Mouse (Mus musculus) hindbrain, embryonic 16.5 days (tissue): ENCODE results near the gene Gabpb2. TPM values are rescaled to one million over a fixed set of nuclear protein-coding genes. Genes with fewer than 3 reads are reported as not detected.
"Not testable (repeated sequence)": the region's sequence is repeated elsewhere in the genome, so short reads cannot be mapped to it uniquely, and the experiment has no call there.

ENCODE experiments used
- ATAC-seq: fragments of 200-750 bp; cut with Nextera tagmentation; 2 replicates; pipeline ENCODE4 v1.8.0; 2017; ENCODE audit warnings: moderate TSS enrichment, moderate library complexity
- H3K27ac ChIP-seq: fragments of 300-500 bp; sonication (generic); 2 replicates; pipeline ENCODE4 v1.5.1; 2014; ENCODE audit warnings: low read depth, mild to moderate bottlenecking, control low read depth, low read length, moderate library complexity
- H3K27me3 ChIP-seq: fragments of 300-500 bp; sonication (generic); replicated peaks from 2 replicates; pipeline ENCODE4 v1.6.1; 2014; ENCODE audit warnings: low read length; ENCODE audit not compliant: control insufficient read depth, insufficient read depth
- H3K36me3 ChIP-seq: fragments of 300-500 bp; sonication (generic); 2 replicates; pipeline ENCODE4 v1.6.1; 2014; ENCODE audit warnings: mild to moderate bottlenecking, low read length, moderate library complexity, mixed read lengths; ENCODE audit not compliant: control insufficient read depth, insufficient read depth
- H3K4me1 ChIP-seq: fragments of 300-500 bp; sonication (generic); 2 replicates; pipeline ENCODE4 v1.6.1; 2014; ENCODE audit warnings: low read depth, low read length; ENCODE audit not compliant: control insufficient read depth, insufficient read depth
- H3K4me2 ChIP-seq: fragments of 300-500 bp; sonication (generic); 2 replicates; pipeline ENCODE4 v1.6.1; 2014; ENCODE audit warnings: mild to moderate bottlenecking, low read length, control low read depth, moderate library complexity
- H3K4me3 ChIP-seq: fragments of 300-500 bp; sonication (generic); 2 replicates; pipeline ENCODE4 v1.5.1; 2014; ENCODE audit warnings: mild to moderate bottlenecking, low read length, control low read depth, moderate library complexity
- H3K9ac ChIP-seq: fragments of 300-500 bp; sonication (generic); 2 replicates; pipeline ENCODE4 v1.6.1; 2014; ENCODE audit warnings: low read depth, mild to moderate bottlenecking, control low read depth, low read length, moderate library complexity
- H3K9me3 ChIP-seq: fragments of 300-500 bp; sonication (generic); 2 replicates; pipeline ENCODE4 v1.6.1; 2014; ENCODE audit warnings: mild to moderate bottlenecking, low read length, moderate library complexity; ENCODE audit not compliant: control insufficient read depth
- WGBS: fragments of 180-500 bp; shearing (Covaris S2); extraction: QIAGEN DNeasy Blood & Tissue Kit; methylation state at CpG from one replicate; pipeline ENCODE4 v1.1.7; 2014; 5-methylcytosine and 5-hydroxymethylcytosine counted together
- microRNA-seq: library from miRNA; unstranded; fragments of <30 nt; microRNA quantifications from one replicate; pipeline ENCODE4, GENCODE M21; 2017
- polyA plus RNA-seq: library from polyadenylated mRNA; unstranded; fragments of >200 nt; fragmentation: Nextera tagmentation; extraction: Ambion mirVana; gene quantifications from 2 replicates; pipeline ENCODE4 v1.2.1, GENCODE M21; 2015

Gene Gabpb2
- polyA plus RNA-seq, 1 experiment from 2014 or later, result 2.4 TPM

- peaks cover 20% of the 10 kb centered on the region for H3K4me1 ChIP-seq
- ATAC-seq, H3K27me3 ChIP-seq, H3K9ac ChIP-seq, H3K4me2 ChIP-seq, H3K36me3 ChIP-seq, H3K9me3 ChIP-seq, H3K27ac ChIP-seq, H3K4me3 ChIP-seq: not testable (repeated sequence)
- 91% methylated on average over 2 of the region's 2 CpGs for WGBS
These were observed 85.3 kb downstream of the Gabpb2 start for GRCm38 (mm10) chr3:95132389-95132788.

Small RNA genes lying within 50 kb of the gene (microRNA-seq; reads per million reads assigned to microRNA genes)
- not detected for gene Mir8099-1

Other genes starting within 250 kb of the Gabpb2 start
- gene Pi4kb, start 243.2 kb downstream of the Gabpb2 start, polyA plus RNA-seq, result 22.1 and 26.2 TPM in 2 replicates
- gene Zfp687, start 202.5 kb downstream of the Gabpb2 start, polyA plus RNA-seq, result 15.9 and 22.0 TPM in 2 replicates
- gene Psmd4, start 175.3 kb downstream of the Gabpb2 start, polyA plus RNA-seq, result 267 and 288 TPM in 2 replicates
- 13.8 and 14.5 TPM in 2 replicates for gene Pip5k1a, start 111.0 kb downstream of the Gabpb2 start, polyA plus RNA-seq
- 142 and 158 TPM in 2 replicates for gene Vps72, start 106.9 kb downstream of the Gabpb2 start, polyA plus RNA-seq
- 0.98 and 1.7 TPM in 2 replicates for gene Tmod4, start 93.4 kb downstream of the Gabpb2 start, polyA plus RNA-seq
- 83.2 and 83.6 TPM in 2 replicates for gene Scnm1, start 83.9 kb downstream of the Gabpb2 start, polyA plus RNA-seq
- gene Lysmd1, start 83.8 kb downstream of the Gabpb2 start, polyA plus RNA-seq, result 51.9 and 52.3 TPM in 2 replicates
- gene Tnfaip8l2, start 75.6 kb downstream of the Gabpb2 start, polyA plus RNA-seq, result 3.0 and 3.3 TPM in 2 replicates
- gene Sema6c, start 57.5 kb downstream of the Gabpb2 start, polyA plus RNA-seq, result 15.2 and 21.8 TPM in 2 replicates
- gene Cdc42se1, start 10.8 kb upstream of the Gabpb2 start, polyA plus RNA-seq, result 59.1 and 61.0 TPM in 2 replicates
- 282 and 327 TPM in 2 replicates for gene Mllt11, start 14.3 kb upstream of the Gabpb2 start, polyA plus RNA-seq
- 0.29 and 0.30 TPM in 2 replicates for gene Gm128, start 23.7 kb upstream of the Gabpb2 start, polyA plus RNA-seq
- gene Bnipl, start 33.3 kb upstream of the Gabpb2 start, polyA plus RNA-seq, result 0.20 TPM in 1 of 2 replicates, not detected in the other
- gene Mindy1, start 63.4 kb upstream of the Gabpb2 start, polyA plus RNA-seq, result 35.8 and 36.3 TPM in 2 replicates
- 77.6 and 79.9 TPM in 2 replicates for gene Prune1, start 64.2 kb upstream of the Gabpb2 start, polyA plus RNA-seq
- gene Anxa9, start 89.3 kb upstream of the Gabpb2 start, polyA plus RNA-seq, result 0.35 TPM in 2 replicates
- gene Cers2, start 96.9 kb upstream of the Gabpb2 start, polyA plus RNA-seq, result 97.4 and 102 TPM in 2 replicates
- gene Setdb1, start 139.3 kb upstream of the Gabpb2 start, polyA plus RNA-seq, result 36.0 and 44.3 TPM in 2 replicates
- gene 4930558C23Rik, start 184.9 kb upstream of the Gabpb2 start, polyA plus RNA-seq, result not detected in 2 replicates
- gene Arnt, start 216.5 kb upstream of the Gabpb2 start, polyA plus RNA-seq, result 15.0 and 17.8 TPM in 2 replicates